Mouse (Mus musculus) limb, embryonic 11.5 days (tissue): ENCODE results near the gene Ints1. TPM values are rescaled to one million over a fixed set of nuclear protein-coding genes. Genes with fewer than 3 reads are reported as not detected.
A peak's percentile ranks its signal among the peaks of the same experiment; 100 is the strongest.

Experiments used
- ATAC-seq: fragments of 200-750 bp; cut with Nextera tagmentation; 2 replicates; pipeline ENCODE4 v1.8.0; 2017; ENCODE audit warnings: low read depth; ENCODE audit not compliant: insufficient number of reproducible peaks, low FRiP score, low TSS enrichment
- DNase-seq: peaks from one replicate; pipeline ENCODE4 v3.0.0-alpha.2; 2015; ENCODE audit warnings: low spot score
- H3K27ac ChIP-seq: fragments of 300-500 bp; sonication (generic); replicated peaks from 2 replicates; pipeline ENCODE4 v1.5.1; 2014; ENCODE audit warnings: low read depth, mild to moderate bottlenecking, low read length
- H3K27me3 ChIP-seq: fragments of 300-500 bp; sonication (generic); 2 replicates; pipeline ENCODE4 v1.6.1; 2014; ENCODE audit warnings: mild to moderate bottlenecking, low read length, mixed read lengths; ENCODE audit not compliant: control insufficient read depth, insufficient read depth
- H3K36me3 ChIP-seq: fragments of 300-500 bp; sonication (generic); 2 replicates; pipeline ENCODE4 v1.6.1; 2014; ENCODE audit warnings: mild to moderate bottlenecking, low read length, moderate library complexity, mixed read lengths; ENCODE audit not compliant: control insufficient read depth, insufficient read depth
- H3K4me1 ChIP-seq: fragments of 300-500 bp; sonication (generic); 2 replicates; pipeline ENCODE4 v1.6.1; 2014; ENCODE audit warnings: low read length, mixed read lengths; ENCODE audit not compliant: control insufficient read depth, insufficient read depth
- H3K4me2 ChIP-seq: fragments of 300-500 bp; sonication (generic); 2 replicates; pipeline ENCODE4 v1.6.1; 2014; ENCODE audit warnings: low read depth, mild to moderate bottlenecking, moderate library complexity; ENCODE audit not compliant: severe bottlenecking
- H3K4me3 ChIP-seq: fragments of 300-500 bp; sonication (generic); 2 replicates; pipeline ENCODE4 v1.5.1; 2014; ENCODE audit warnings: low read depth, low read length
- H3K9ac ChIP-seq: fragments of 300-500 bp; sonication (generic); 2 replicates; pipeline ENCODE4 v1.6.1; 2014; ENCODE audit warnings: mild to moderate bottlenecking, low read length
- H3K9me3 ChIP-seq: fragments of 300-500 bp; sonication (generic); 2 replicates; pipeline ENCODE4 v1.6.1; 2016; ENCODE audit warnings: low read length; ENCODE audit not compliant: control insufficient read depth
- whole genome bisulfite sequencing: fragments of 180-500 bp; shearing (Covaris S2); extraction: QIAGEN DNeasy Blood & Tissue Kit; methylation state at CpG from one replicate; pipeline ENCODE4 v1.1.7; 2014; 5-methylcytosine and 5-hydroxymethylcytosine counted together
- polyA plus RNA-seq: library from polyadenylated mRNA; unstranded; fragments of >200 nt; fragmentation: Nextera tagmentation; extraction: Ambion mirVana; gene quantifications from 2 replicates; pipeline ENCODE4 v1.2.1, GENCODE M21; 2014

Gene Ints1
- polyA plus RNA-seq, result 33.7 and 40.5 TPM in 2 replicates

DNA sequence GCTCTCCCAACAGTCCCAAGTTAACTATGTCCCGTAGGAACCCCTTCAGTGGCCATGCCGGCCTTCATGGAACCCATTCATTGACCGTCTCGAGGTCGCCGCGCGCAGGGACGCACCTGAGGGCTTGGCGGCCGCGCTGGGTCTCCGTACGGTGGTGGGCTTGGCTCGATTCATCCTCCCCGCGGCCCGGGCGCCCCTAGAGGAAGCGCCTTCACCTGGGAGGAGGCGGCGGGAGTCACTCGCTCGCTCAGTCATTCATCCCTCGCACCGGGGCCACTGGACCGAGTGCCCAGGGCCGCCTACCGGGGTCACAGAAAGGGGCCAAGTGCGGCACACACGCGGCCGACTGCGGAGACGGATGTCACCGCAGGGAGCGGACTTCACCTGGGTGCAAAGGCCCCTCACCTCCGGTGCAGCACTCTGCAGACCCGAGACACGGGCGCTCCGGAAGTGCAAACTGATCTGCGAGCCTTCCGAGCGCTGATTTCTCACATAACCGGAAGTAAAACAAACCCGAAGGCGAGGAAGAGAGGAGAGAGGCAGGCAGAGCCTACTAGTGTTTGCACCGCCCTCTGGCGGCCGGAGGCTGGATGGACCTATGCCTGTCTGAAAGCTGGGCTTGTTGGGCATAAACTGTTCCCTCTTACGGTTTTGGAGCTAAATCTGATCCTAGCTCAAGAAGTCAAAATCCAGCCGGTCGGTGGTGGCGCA is at the start of gene Ints1:
Gene Ints1, minus strand, starts transcription at position 459 of the 711 bp plus-strand sequence.
- DNase-seq, result peak; percentile 99

DNA sequence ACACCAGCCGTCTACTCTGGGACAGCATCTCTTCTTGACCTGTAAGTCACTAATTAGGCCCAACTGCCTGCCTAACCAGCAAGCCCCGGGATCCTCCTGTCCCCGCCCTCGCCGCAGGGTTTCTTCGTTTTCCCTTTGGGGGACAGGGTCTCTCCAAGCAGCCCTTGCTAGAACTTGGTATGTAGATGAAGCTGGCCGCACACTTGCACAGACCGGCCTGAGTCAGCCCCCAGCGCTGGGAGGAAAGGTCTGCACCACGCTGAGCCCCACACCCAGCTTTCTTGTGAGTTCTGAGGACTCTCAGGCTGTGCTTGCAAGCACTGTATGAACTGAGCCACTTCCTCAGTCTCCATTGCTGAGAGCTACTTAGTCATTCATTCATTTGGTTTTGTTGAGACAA is 49.1 kb upstream of the Ints1 start:
- 93% methylated on average over 10 of the region's 10 CpGs for WGBS
- H3K36me3 ChIP-seq, result peaks cover 7% of the 10 kb centered on the region; the same call in 1 of the 2 replicates
- no peak overlapping the region for H3K4me2 ChIP-seq
- DNase-seq, result no peak
- no peaks in the 10 kb centered on the region for H3K9me3 ChIP-seq
- no peaks in the 10 kb centered on the region for H3K27me3 ChIP-seq
- ATAC-seq, result no peak
- peaks cover 17% of the 10 kb centered on the region for H3K4me1 ChIP-seq
- H3K4me3 ChIP-seq, result no peak overlapping the region
- H3K27ac ChIP-seq, result no peak overlapping the region
- H3K9ac ChIP-seq, result no peak overlapping the region

More for the DNA sequence above, at the start of gene Ints1:
- Histone ChIP-seq H3K4me3 (peak within 1 kb of the TSS; percentile 100), H3K4me2 (peak within 1 kb of the TSS; percentile 90), H3K9me3 (no peaks in the 10 kb centered on the region), H3K9ac (peak within 1 kb of the TSS; percentile 78), H3K4me1 (peaks cover 6% of the 10 kb centered on the region; the same call in 1 of the 2 replicates), H3K27me3 (no peaks in the 10 kb centered on the region), H3K36me3 (peaks cover 18% of the 10 kb centered on the region), H3K27ac (no peak within 1 kb of the TSS)
- under 1% methylated on average over 55 of the region's 55 CpGs for WGBS
- peak; percentile 88 for ATAC-seq

DNA sequence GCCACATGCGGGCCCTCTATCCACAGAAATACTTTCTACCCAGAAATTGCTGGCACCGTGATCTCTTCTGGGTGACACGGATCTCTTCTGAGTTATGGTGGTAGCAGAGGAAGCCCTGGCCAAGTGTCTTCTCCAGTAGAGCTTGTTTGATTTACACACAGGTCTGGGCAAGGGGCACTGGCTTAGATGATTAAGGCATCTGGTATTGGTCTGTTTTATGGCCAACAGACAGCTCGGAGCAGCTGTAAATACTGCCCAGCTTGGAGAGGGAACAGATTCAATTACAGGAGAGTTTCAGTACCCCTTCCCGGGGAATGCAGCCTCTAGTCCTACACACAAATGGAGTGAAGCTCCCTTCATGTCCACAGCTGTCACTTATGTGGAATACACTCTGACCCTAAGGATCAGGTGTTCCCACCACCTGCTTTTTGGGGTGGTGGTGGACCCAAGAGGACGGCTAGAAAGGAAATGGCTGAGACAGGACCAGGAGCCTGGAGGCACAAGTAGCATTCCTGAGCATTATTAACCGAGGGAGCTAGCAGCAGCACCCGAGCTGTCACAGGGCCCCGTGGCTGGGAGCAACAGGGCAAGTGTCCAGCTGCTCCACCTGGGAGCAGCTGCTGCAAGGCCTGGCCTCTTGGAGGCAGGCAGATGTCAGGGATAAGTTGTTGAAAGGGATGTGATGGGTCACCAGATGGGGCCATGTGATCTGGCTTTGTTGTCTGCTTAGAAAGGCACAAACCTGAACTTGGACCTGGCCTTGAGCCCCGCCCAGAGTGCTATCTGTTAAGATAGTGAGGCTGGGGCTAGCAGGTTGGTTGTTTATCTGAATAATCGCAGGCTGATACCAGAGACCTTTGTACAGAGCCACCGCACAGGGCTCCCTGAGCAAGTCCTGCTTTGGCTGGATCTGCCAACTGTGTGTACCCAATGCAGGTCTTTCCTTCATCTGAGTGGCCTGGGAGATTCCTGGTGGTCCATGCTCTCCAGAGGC is 46.3 kb upstream of the Ints1 start:
- ATAC-seq (no peak), DNase-seq (no peak)
- Histone ChIP-seq H3K4me1 (peaks cover 17% of the 10 kb centered on the region), H3K36me3 (peaks cover 7% of the 10 kb centered on the region; the same call in 1 of the 2 replicates), H3K4me3 (no peak overlapping the region), H3K27me3 (no peaks in the 10 kb centered on the region), H3K9me3 (no peaks in the 10 kb centered on the region), H3K4me2 (no peak overlapping the region), H3K9ac (no peak overlapping the region), H3K27ac (0 out of 2 replicates have a peak overlapping the region, but pooled peaks have one; percentile 1)
- WGBS, result 42% methylated on average over 12 of the region's 12 CpGs

DNA sequence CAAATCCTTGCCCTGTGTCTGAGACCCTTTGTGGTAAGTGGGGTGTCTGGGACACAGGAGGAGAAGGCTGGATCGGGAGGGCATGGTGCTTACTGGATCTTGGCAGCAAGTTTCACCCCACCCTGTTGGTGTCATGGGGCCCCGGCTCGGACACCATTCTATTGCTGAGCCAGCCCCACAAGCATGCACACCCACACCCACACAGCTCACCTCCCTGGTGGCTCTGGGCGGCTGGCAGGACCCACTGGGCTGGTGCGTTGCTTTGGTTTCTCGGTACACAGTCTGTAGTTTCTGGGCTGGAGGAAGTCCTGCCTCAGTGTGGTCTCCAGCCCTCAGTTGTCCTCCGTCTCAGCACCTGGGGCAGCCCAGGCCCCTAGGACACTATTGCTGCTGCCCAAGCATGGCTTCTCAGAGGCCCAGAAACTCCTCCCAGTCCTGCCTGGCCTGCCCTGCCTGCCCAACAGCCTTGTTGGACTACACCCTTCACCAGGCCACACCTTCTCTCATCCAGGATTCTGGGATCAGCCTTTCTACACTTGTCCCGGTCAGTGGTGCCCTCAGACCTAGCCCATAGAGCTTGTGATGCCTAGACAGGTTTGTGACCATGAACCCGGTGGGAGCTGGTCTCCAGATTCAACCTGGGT is 44.2 kb upstream of the Ints1 start, which contains the start of gene Tmem184a:
Gene Tmem184a, minus strand, starts transcription at position 380 of the 644 bp plus-strand sequence.
- DNase-seq (no peak), ATAC-seq (no peak)
- Histone ChIP-seq H3K9me3 (no peaks in the 10 kb centered on the region), H3K9ac (no peak within 1 kb of the TSS), H3K27ac (no peak within 1 kb of the TSS), H3K4me2 (no peak within 1 kb of the TSS), H3K27me3 (peaks cover 9% of the 10 kb centered on the region), H3K4me1 (peaks cover 7% of the 10 kb centered on the region), H3K4me3 (no peak within 1 kb of the TSS), H3K36me3 (peaks cover 7% of the 10 kb centered on the region; the same call in 1 of the 2 replicates)
- 86% methylated on average over 9 of the region's 9 CpGs for WGBS

DNA sequence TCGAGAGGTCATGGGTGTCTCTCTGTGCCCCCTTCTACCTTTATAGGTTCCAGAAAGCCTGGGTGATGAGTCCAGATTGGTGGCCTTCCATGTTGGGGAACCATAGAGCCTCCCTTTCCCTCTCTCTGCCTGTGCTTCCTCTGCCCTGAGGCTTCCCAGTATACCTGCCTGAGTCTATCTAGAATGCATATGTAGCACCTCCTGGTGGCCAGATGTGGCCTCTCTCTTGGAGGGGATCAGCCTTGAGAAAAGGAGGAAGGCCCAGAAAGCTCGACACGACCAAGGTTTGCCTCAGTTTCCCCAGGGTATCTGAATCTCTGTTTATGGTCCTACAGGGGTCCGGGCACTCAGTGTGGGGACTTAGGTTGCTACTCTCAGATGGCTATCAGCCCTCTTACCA is 43.3 kb upstream of the Ints1 start:
- no peak for DNase-seq
- Histone ChIP-seq H3K9me3 (no peaks in the 10 kb centered on the region), H3K36me3 (peaks cover 7% of the 10 kb centered on the region; the same call in 1 of the 2 replicates), H3K4me3 (no peak overlapping the region), H3K4me2 (no peak overlapping the region), H3K4me1 (peaks cover 7% of the 10 kb centered on the region), H3K9ac (no peak overlapping the region), H3K27me3 (peaks cover 17% of the 10 kb centered on the region), H3K27ac (no peak overlapping the region)
- 56% methylated on average over 4 of the region's 4 CpGs for WGBS
- ATAC-seq, result no peak

DNA sequence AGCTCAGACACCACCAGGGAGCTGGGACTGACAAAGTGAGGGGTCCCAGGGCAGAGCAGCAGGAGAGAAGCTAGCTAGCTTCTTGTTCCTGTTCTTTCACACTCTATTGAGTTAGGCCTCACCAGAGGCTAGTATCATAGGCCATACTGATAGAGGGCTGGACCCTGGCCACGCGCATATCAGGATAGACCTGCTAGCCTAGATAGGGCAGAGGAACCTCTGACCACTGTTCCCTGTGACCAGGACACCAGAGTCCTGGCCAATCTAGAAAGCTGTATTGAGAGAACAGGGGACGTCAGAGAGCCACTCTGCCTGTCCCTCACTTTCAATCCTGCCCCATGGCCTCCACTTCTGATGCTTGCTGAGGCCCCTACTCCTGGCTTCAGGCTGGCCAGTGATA is 42.6 kb upstream of the Ints1 start:
- Histone ChIP-seq H3K27ac (no peak overlapping the region), H3K27me3 (peaks cover 25% of the 10 kb centered on the region), H3K4me1 (peaks cover 7% of the 10 kb centered on the region), H3K9ac (no peak overlapping the region), H3K36me3 (peaks cover 5% of the 10 kb centered on the region; the same call in 1 of the 2 replicates), H3K4me2 (no peak overlapping the region), H3K4me3 (no peak overlapping the region), H3K9me3 (no peaks in the 10 kb centered on the region)
- ATAC-seq (no peak), DNase-seq (no peak)
- WGBS, result 78% methylated on average over 3 of the region's 3 CpGs

DNA sequence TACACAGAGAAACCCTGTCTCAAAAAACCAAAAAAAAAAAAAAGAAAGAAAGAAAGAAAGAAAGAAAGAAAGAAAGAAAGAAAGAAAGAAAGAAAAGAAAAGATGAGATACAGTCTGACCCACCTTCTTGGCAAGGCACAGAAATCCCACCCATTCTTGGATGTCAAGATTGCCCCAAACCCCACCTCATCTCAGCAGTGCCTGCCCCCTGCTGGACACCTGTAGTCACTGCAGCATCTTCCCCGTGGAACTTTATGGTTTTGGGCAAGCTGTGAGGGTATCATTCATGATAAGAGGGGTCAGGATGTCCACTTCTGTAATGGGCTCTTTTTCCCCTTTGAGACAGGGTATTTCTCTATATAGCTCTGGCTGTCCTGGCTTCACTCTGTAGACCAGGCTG is 41.8 kb upstream of the Ints1 start:
- Histone ChIP-seq H3K36me3 (peaks cover 2% of the 10 kb centered on the region; the same call in 1 of the 2 replicates), H3K9me3 (no peaks in the 10 kb centered on the region), H3K9ac (no peak overlapping the region), H3K27ac (no peak overlapping the region), H3K27me3 (peaks cover 31% of the 10 kb centered on the region), H3K4me1 (peaks cover 7% of the 10 kb centered on the region), H3K4me2 (no peak overlapping the region), H3K4me3 (no peak overlapping the region)
- WGBS, result 0% methylated on average over 1 of the region's 1 CpGs
- no peak for DNase-seq
- no peak for ATAC-seq

DNA sequence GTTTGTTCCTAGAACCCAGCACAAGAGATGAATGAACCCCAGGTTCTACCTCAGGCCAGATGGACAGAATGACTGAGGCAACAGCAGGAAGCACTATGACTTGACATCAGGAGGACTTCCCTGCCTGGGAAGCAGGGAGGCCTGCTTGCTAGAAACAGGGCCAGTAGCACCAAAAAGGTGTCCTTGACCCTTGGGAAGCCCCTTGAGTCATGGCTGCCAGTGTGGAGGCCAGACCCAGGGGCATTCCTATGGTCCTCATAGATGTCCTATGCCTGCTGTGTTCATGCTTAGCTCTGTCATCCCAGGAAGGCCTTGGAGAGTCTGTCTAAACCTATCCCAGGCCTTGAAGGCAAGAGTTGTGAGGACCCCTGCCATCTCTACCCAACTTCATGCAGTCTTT is 41.0 kb upstream of the Ints1 start:
- Histone ChIP-seq H3K4me2 (no peak overlapping the region), H3K4me1 (no peaks in the 10 kb centered on the region), H3K9ac (no peak overlapping the region), H3K4me3 (no peak overlapping the region), H3K27me3 (peaks cover 31% of the 10 kb centered on the region), H3K27ac (no peak overlapping the region), H3K9me3 (no peaks in the 10 kb centered on the region), H3K36me3 (no peaks in the 10 kb centered on the region)
- no peak for ATAC-seq
- DNase-seq, result no peak
